Mouse (Mus musculus) right cerebral cortex, adult 18-20 months (tissue): Measurements from ENCODE around the gene Ttc22.
A peak's percentile ranks its signal among the peaks of the same experiment; 100 is the strongest.

ENCODE experiments used
- DNase-seq: peaks from one replicate; pipeline ENCODE4 v3.0.0; 2022; ENCODE audit warnings: mixed read lengths

Ttc22 gene

DNA sequence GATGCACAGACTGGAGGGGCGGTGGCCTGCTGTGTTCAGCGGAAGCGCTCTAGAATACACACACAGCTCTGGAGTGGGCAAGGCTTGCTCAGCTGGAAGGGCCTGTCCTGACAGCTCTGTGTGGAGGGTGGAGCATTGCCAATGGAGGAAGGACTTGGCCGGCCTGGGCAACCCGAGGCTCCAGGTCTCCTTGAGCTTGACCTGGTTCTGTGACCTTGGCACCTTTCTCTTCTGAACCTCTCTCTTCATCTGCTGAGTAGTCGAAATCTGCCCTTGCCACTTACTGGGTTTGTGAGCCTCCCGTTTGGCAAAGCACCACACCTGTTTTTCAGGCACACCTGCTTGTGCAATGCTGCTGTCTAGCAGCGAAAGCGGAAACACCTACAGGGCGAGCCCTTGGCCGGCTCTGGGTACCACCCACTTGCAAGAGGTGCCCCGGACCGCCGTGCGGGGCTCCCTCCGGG, at the start of gene Ttc22:
Gene Ttc22 (plus strand): TSS at position 403 of the 464 bp plus-strand sequence.
- DNase-seq: no peak

DNA sequence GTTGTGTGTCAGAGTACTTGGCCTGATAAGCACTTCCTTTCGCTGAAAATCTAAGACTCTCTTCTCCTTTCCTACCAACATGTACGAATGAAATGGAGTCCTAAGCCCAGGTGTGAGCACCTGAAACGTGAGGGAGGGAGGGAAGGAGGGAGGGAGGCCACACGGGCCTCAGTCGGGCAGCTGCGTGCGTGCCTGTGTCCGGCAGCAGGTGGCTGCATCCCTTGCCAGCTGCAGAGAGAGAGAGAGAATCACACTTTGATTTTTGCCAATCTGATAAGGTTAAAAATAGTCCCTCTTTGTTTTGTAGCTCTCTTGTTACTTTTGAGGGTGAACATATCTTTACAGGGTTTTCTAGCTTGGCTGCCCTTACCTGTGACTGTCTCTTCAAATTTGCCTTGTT, 47.2 kb upstream of the Ttc22 start:
- DNase-seq: no peak

DNA sequence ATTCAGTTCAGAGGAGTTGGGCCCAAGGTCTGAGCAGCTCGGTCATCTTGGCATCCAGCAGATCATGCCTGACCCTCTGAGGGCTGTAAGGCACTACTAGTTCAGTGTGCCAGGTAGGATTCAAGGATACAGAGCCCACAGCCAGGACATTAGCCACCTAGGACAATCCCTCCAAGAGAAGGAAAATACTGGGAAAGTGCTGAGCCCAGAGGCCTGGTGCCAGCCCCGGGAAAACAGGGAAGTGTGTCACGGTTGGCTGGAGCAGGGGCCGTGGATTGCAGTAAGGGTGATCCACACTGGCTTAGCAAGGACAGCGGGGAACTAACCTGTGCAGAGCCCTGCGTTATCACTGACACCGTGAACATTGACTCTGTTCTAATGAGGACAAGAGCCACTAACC, 44.7 kb upstream of the Ttc22 start:
- DNase-seq: no peak

DNA sequence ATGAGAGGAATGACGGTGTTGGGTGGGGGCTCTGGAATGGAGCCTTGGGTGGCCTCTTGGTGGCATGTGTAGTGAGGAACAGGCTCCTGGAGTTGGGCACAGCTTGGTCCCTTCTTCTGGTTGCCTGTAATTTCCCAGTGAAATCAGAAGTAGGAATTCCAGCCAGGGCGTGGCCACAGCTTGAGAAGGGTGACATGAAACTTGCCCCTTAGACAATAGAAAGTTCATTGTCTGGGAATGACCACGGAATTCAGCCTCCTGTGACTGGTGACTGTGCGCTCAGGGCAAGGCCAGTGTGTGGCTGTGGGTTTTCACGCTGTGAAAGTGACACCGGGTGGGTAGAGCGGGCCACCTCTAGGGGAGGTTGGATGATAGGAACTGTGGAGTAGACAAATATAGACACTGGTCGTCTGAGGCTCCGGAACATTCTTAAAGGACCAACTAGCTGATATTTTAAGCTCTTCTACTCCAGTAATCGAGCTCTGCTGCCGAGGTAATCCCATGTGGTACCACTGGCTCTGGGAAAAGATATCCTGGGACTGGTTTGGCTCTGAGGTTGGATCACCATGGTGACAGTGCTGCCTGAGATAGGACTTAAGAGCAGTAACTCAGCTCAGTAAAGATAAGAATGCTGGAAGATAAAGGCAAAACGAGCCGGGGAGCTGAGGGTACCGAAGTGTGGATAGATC, 40.9 kb upstream of the Ttc22 start:
- peak; percentile 32 for DNase-seq

DNA sequence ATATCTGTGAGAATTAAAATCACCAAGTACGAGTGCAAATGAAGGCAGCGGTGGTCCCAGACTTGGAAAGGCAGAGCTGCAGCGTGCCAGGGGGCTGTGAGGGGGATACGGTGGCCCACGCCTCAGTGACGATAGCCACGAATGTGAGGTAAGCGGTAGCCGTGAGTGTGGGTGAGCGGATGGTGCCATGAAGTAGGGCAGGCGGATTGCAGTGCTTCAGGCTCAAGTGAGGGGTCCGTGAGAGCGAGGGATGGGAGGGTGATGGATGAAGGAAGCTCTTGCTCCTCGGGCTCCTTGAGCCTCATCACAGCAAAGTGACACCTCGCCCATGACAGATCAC, 40.4 kb upstream of the Ttc22 start:
- no peak for DNase-seq

DNA sequence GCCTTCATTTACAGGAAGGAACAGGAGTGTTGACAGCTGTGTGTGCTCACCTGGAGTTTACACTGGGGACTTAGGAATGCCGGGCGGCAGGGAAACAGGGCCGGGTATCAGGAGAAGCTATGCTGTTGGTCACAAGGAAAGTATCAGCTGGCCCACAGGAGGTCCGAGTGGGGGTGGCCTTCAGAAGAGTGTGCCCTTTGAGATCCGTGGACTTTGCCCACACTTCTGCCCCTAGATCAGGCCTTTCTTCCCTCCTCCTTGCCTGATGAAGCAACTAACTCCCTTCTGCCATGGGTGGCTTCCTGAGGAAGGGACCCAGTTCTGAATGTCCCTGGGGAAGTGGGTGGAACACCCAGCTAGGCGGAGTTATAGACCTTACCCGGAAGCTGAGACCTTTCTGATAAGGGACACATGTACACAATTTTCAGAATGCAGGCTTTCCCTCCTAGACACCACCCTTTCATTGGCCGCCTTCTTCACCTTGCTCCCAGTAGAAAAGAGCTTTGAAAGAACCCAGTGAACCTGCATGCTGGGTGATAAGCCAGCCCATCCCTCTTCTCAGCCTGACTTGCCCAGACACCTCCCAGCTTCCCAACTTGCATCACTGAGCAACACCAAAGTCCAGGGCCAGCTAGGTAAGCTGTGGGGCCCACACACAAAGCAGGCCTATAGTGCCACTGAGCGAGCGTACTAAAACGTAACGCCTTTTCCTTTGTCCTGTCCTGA, 39.6 kb upstream of the Ttc22 start:
- DNase-seq: no peak

DNA sequence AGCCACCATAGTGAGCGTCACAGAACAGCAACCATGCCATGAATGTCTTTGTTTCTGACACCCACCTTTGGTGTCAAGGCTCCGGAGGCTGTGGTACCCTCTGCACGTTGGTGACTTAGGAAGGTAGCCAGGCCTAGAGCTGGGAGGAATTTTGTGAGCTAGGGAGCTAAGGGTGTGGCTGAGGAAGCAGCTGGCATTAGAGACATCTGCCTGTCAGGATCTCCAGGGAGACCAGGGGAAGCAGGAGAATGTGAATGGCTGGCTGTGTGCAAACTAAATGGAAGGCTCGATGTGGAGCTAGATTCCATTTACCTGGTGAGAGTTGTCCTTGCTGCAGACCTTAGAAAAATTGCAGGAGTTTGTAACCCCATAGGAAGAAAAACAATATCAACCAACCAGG, 37.6 kb upstream of the Ttc22 start:
- no peak for DNase-seq

DNA sequence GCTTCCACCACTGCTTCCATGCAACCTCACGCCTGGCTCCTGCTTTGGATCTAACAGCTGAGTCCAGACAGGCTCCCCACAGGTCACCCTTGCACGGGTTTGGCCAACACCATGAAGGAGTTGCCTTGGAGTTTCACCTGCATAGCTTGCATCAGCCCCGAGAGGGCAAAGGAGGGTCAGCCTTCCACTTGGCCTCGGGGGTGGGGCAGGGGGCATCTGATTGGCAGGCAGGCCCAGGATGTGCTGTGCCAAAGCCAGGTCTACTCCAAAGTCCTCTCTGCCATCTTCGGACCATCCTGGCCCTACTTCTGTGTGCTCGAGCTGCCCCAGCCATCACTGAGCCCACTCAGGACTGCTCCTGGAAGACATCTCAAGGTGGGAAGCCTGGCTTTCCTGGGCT, 35.2 kb upstream of the Ttc22 start:
- no peak for DNase-seq

DNA sequence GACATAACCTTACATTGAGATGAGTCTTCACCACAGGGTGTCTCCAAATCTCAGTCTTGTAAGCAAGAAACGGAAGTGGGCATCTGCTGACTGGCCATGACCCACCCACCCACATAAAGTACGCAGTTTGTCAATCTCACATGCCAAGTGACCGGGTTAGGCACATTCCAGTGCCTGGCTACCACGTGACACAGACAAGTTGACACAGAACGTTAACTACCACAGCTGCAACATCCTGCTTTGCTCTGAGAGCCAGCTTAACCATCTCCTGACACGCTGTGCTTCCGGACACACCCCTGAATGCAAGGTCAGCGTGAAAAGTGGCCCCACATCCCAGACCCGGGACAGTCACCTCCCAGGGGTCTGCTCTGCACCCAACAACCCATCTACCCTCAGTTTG, 32.1 kb upstream of the Ttc22 start:
- no peak for DNase-seq

DNA sequence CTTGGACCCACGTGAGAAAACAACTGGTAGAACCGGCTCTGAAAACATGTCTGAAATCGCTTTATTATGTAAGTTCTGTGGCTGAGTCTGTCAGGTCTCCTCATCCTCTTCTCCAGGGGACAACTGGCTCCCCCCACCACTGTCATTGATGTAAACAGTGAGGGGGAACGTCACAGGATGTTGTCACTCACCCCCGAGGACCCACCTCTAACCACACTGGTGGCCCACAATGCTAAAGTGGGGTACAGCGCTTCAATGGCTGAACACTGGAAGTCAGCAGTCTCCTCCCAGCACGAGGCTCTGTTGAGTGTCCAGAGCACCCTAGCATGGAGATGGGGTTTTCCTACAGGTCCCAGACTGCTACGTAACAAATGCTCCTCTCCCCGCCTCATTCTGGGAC, 31.4 kb upstream of the Ttc22 start:
- DNase-seq: no peak

DNA sequence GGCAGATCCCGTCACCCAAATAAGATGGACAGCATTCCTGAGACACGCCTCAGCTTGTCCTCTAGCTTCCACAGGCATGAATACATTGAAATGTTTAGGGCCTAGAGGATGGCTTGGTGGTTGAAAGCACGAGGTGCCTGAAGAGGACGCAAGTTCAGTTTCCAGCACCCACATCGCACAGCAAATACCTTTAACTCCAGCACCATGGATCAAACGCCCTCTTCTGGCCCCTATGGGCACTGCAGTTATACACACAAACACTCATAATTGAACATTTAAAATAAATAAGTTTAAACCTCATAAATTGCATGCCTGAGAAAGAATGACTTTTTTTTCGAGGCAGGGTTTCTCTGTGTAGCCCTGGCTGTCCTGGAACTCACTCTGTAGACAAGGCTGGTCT, 28.6 kb upstream of the Ttc22 start:
- no peak for DNase-seq

DNA sequence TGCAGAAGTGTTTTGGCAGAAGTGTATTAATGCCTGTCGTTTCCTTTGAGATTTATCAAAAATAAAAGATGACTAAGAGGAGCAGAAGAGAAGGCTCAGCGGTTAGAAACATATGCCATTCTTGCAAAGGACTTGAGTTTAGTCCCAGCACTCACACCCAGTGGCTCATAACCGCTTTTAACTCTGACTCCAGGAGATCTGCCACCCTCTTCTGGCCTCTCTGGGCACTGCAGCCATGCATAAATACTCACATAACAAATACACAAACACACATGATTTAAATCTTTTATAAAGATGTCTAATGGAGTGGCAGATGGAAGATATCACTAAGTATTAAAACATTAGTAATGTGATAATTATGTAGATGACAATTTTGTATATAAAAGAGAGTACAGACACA, 26.0 kb upstream of the Ttc22 start:
- no peak for DNase-seq

DNA sequence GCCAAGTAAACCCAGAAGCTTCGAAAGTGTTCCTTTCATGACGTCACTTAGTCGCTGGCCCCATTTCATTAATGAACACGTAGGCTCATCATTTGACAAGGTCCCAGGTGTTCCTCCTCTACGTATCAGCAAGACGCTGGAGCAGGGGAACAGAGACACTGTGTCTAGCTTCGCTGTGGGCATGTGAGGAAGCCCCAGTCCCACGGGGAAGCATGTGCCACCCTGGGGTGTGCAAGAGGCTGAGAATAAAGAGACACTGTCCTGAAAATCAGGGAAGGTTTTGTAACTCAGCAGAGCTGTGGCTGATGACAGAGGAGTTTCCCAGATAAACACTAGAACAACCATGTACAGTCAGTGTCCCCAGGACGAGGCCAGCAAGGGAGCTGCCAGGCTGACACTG, 25.2 kb upstream of the Ttc22 start:
- DNase-seq: no peak

DNA sequence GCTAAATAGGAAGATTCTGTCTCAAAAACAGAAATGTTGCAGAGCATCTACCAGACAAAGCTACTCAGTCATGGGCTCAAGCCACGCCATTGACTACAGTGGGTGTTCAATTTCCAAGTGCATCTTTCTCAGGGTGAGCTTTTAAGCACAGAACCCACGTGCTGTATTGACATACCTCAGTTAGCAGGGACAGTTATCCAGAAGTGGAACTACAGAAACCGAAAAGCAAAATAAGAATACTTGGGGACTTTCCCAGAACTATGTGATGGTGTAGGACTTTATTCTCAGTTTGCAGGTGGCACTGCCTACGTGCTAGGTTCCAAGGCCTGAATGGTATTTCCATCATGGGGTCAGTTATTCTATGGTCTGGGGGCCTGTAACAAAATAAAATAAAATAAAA, 24.5 kb upstream of the Ttc22 start:
- DNase-seq: no peak

DNA sequence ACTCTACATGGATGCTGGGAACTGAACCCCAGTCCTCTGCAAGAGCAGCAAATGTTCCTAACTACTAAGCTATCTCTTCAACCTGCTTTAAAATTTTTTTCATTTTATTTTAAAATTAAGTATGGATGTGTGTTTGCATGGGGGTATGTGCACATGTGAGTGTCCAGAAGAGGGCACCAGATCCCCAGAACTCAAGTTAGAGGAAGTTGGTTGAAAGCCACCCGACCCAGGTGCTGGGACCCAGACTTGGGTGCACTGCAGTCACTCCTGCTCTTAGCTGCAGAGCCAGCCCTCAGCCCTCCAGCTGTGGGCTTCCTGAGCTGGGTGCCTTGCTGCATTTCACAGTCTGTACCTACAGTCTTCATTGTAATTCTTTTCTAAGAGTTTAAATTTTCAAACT, 22.8 kb upstream of the Ttc22 start:
- no peak for DNase-seq

DNA sequence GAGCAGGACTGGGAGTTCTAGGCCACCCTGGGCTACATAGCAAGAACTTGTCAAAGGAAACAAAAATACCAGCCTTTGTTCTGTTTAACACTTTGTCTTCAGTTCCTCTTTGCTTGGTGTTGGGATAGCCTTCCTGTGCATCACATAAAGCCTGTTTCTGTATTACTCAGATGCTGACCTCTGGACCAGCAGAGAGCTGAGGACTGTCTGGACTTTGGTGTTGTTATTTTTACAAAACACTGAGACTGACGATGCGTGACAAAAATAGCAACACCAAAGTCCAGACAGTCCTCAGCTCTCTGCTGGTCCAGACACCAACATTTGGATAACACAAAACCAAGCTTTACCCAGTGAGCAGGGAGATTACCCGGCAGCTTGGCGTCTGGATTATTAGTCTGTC, 21.5 kb upstream of the Ttc22 start:
- no peak for DNase-seq

DNA sequence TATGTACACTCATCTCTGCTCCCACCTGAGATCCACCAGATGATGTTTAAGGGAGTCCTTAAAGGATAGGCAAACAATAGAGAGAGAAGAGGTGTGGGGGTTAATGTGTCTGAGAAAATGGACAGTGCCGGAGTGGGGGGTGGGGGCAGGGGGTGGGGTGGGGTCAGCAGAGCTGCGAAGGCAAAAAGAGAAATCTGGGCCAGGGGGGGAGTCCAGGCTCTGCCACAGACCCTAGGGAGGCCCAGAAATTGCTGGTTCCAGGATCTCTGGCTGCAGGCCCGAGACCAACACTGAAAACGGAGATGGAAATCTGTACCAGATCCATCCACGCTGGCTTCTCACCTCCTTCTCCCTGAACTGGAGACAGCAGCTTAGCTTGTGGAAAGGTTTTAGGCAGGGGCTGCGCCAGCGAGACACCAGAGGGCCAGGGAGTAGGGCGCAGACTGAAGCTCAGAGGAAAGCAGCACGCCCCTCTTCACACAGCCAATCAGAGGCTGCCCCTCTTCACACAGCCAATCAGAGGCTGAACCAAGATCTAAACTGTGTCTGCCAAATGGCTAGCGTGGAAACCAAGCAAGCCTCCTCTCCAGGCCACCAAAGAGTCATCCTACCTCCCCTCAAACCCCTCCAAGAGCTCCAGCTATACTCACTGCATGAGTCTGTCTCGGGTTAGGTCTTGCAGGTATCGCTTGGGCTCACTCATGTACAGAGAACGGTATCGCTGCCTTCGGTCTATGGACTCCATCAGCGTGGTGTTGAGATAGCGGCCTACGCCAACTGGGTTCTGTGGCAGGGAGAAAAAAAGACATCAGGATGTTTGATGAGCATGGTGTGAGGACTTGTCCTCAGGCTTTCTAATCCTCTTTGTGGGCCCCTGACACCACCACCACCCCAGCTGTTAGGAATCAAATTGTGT, 15.3 kb upstream of the Ttc22 start:
- DNase-seq: peak; percentile 27

DNA sequence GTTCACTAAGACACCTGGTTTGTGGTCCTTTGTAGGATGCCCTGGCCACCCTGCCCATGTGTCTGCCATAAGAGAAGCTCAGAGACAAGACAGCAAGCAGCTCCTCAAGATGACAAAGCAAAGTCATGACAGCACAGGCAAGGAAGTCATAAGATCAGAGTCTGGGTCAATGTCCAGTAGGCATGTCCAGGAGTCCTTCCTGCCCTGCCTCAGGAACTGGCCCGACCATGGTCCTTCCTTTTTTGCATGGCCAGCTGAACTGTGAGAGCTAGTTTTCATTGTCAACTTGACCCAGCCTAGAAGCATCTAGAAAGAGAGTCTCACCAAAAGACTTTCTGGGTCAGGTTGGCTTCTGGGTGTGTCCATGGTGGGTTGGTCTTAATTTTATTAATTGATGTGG, 14.3 kb upstream of the Ttc22 start:
- DNase-seq: no peak

DNA sequence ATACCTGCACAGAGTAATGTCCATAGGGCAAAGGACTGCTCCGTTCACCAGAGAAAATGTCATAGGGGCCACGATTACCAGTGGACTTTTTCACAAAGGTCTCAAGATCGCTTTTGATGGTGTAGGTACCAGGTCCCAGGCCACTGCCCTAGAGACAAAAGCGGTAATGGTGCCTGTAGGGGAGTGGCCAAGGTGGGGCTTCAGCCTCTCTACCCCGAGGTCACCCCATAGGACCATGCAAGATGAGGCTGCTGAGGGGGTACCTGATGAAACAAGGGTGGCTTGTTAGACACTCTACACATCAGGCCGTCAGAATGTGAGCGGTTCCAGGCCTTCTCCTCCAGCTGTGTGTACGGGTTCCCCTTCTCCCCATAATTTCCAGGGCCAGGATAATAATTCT, 9.1 kb upstream of the Ttc22 start:
- DNase-seq: no peak

DNA sequence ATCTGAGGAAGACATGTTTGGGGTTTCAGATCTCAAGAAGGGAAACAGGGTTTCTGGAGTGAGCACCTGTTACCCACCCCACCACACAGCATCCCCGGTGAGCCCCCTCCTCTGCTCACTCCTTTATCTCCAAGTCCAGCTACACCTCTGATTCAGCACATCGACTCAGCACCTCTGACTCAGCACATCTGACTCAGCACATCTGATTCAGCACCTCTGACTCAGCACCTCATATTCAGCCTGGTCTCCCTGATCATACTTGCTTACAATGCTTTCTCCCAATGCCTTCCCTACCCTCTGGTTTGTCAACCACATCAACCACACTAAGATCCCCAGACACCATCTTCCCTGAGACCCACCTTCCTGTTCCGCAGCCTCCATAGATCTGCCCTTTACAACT, 8.7 kb upstream of the Ttc22 start:
- peak; percentile 48 for DNase-seq

DNA sequence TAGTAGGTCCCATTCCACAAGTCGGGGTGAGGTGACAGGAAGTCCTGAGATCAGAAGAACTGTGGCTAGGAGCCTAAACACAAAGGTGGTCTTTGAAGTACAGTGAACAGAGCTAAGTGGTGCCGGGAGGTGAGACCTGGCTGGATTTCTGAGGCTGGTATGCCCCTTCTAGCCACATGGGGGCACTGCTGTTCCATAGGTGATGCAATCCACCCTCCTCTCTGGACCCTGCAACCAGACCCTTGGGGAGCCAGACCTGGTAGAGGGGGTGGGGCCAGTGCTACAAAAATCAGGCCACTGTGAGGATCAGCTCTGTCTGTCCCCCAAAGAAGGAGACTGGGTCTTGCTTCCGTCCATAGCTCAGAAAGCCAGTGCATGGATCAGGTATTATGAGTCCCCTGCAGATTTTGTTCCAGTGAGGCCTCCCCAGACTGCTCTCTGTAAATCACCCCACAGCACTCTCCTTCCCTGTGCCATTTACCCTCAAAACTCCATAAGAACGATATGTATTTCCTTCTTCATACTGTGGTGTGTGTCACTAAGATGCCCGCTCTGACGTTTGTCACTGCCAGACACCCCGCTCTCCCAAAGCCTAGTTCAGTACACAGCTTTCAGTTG, 7.9 kb upstream of the Ttc22 start:
- DNase-seq: peak; percentile 59

DNA sequence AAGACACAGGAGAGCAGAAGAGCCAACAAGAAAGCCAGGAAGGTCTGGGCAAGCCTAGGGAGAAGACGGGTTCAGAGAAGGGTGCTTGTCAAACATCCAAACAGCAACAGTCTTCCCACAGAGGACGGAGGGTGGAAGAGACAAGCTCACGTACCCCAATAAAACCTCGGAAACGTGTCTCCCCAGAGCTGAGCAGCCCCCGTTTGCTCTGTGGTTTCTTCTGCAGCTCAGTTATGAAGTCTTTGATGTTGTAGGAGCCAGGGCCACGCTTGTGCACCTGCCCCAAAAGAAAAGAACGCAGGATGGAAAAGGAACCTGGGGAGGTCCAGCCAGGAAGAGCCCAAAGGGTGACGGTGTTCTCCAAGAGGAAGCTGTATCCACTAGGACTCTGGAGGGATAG, 7.4 kb upstream of the Ttc22 start:
- no peak for DNase-seq

DNA sequence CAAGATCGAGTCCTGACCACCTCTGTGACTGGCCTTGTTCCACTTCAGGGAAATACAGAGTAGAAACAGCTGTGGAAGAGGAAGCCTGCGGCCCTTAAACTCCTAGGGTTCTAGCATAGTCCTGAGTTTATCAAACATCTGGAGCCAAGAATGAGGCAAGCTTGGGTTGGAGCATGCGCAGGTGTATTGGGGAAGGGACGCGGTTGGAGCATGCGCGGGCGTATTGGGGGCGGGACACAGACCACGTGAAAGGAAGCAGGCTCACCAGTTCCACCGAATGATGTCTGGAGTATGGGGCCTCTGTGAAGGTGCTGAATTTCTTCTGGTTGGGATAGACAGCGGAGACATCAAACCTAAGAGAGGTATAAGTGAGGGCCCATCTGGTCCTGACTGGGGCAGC, 6.6 kb upstream of the Ttc22 start:
- no peak for DNase-seq
